Mouse (Mus musculus) left cerebral cortex, postnatal 4 days (tissue): ENCODE results near the gene Efna2. TPM values are rescaled to one million over a fixed set of nuclear protein-coding genes. Genes with fewer than 3 reads are reported as not detected.

Experiments used
- DNase-seq: peaks from one replicate; pipeline ENCODE4 v3.0.0-alpha.2; 2022
- intact Hi-C: fragments of 180-260 bp; cut with DNase I; formaldehyde crosslinking; loops from one replicate; pipeline ENCODE4 v1.15.1; 2025
- total RNA-seq, 2 experiments: library from RNA; stranded (reverse); gene quantifications; 2 replicates each; pipeline ENCODE4 v1.2.3; 2021

The Efna2 gene
- total RNA-seq, 2 experiments from 2014 or later = 25.5 to 28.6 TPM

- DNase-seq = no peak
Observed at GRCm38 (mm10) chr10:80153713-80154112, 25.6 kb upstream of the Efna2 start.

GRCm38 (mm10) chr10:80154384-80154783, 24.9 kb upstream of the Efna2 start:
- intact Hi-C loops = no loop called here
- no peak for DNase-seq

More at GRCm38 (mm10) chr10:80153713-80154112, 25.6 kb upstream of the Efna2 start:
- intact Hi-C loops = no loop called here

DNA sequence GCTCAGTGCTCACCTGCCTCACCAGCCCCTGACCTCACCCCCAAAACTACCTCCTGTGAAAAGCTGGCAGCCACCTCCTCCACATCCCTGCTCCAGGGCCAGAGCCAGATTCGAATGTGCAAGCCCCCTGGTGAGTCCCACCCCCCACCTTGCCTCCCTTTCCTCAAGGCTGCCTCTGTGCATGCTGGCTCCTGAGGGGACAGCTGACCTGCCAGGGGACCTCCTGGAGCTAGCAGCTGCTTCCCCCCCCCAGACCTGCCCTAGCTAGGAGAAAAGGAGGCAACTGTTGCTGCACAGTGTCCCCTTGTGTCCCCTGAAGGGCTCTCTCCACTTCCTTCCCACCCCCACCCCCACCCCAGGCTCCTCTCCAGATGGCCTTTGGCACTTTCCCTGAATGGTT, 24.0 kb upstream of the Efna2 start:
- intact Hi-C loops = no loop called here
- no peak for DNase-seq

DNA sequence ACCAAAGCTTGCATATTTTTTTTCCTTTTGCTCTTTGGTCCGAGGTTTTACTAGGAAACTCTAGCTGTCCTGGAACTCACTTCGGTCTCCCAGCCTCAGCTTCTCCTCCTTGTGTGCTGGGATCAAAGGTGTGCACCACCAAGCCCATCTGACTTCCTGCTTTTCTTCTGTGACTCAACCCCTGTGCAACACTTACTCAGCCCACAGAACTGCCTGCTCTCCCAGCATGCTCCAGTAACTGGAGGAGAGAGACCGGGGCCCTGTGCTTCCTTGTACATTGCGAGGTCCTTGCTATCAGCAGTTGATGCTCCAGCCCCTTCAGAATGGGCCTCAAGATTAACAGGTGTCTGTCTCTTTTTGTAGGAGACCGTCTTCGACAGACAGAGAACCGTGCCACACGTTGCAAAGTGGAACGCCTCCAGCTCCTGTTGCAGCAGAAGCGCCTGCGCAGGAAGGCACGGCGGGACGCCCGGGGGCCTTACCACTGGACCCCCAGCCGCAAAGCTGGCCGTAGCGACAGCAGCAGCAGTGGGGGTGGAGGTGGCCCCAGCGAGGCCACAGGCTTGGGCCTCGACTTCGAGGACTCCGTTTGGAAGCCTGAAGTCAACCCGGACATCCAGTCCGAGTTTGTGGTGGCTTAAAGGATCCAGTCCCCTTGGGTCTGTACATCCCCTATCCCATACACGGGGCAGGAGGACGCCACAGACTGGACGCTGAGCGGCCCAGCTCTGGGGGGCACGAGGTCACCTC, 23.1 kb upstream of the Efna2 start:
- no peak for DNase-seq
- intact Hi-C loops = no loop called here

- no peak for DNase-seq
- intact Hi-C loops = no loop called here
Observed at GRCm38 (mm10) chr10:80156752-80157053, 22.6 kb upstream of the Efna2 start.

DNA sequence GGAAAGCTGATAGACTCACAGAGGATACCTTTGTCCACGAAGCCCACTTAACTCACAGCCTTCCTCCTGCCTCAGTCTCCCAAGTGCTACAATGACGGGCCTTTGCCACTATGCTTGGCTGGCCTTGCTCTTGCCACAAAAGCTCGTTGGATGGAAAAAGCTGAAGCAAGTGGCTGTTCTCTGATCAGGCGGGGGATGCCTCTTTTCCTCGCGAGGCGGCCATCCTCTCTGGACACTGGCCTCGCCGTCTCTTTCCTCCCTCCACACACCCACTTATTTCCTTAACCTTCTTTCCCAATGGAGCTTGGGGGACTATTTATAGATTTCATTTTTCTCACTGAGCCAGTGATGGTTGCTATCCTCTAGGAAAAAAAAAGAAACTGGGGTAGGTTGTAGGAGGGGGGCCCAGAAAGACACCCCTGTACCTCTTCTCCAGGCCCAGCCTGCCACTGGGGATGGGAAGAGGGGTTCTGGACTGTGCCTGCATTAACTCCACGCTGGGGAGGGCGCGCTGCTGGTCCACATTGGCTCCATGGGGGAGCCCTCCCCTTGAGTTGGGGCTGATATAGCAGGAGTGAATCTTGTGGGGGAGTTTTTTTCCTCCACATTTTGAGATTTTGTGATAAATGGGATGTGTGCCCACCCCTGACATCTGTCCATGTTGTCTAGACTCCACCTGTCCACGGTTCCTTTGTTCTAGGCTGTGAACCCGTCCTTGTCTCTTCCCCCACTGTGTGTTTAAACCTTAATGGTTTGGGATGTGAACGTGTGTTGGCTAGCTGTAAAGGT, 21.9 kb upstream of the Efna2 start:
- DNase-seq = no peak
- intact Hi-C loops = no loop called here

- no peak for DNase-seq
Observed at GRCm38 (mm10) chr10:80158307-80158986, 20.8 kb upstream of the Efna2 start.

GRCm38 (mm10) chr10:80159021-80159560, 20.2 kb upstream of the Efna2 start:
- DNase-seq = no peak
- intact Hi-C loops = no loop called here

More at GRCm38 (mm10) chr10:80158307-80158986, 20.8 kb upstream of the Efna2 start:
- intact Hi-C loops = no loop called here

- DNase-seq = peak; percentile 99
- intact Hi-C loops = no loop called here
Observed at GRCm38 (mm10) chr10:80159561-80160454, 19.5 kb upstream of the Efna2 start.

DNA sequence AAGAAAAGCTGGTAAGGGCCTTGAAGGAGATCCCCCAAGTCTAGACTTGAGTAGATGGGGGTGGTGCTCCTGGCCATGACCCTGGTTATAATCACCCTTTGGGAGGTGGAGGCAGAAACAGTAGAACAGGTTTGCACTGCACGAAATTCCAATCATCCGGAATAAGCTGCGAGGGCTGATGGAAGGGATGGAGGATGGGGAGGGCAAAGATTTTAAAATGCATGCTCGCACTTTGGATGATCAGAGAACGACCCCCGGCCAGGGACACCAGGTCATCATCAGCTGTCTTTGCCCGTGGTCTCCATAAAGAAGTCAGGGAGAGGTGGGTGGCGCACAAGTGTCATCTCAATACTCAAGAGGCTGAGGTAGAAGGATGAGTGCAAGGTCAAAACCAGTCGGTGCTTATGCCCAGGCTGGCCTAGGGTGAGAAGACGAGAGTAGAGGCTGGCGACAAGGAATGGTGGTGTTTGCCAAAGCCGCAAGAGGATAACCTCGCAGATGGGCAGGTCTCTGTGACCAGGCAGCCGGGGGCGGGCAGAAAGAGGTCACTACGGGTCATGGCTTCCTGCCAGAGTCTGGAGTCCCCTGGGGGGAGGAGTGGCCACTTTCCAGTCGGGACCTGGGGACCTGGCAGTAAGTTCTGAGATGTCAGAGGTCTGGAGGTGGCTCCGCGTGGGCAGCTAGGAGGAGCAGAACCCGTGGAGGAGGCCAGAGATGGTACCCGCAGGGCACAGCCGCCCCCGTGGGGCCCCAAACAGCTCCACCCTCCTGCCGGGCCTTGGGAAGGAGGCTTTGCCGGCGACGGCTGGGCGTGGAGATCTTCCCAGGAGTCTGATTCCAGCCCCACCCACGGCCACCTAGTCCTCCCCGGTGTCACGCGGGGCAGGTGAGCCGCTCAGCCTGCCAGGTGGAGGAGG, 18.6 kb upstream of the Efna2 start:
- DNase-seq = peak; percentile 71
- intact Hi-C loops = no loop called here

GRCm38 (mm10) chr10:80161522-80162242, 17.6 kb upstream of the Efna2 start:
- intact Hi-C loops = no loop called here
- no peak for DNase-seq

DNA sequence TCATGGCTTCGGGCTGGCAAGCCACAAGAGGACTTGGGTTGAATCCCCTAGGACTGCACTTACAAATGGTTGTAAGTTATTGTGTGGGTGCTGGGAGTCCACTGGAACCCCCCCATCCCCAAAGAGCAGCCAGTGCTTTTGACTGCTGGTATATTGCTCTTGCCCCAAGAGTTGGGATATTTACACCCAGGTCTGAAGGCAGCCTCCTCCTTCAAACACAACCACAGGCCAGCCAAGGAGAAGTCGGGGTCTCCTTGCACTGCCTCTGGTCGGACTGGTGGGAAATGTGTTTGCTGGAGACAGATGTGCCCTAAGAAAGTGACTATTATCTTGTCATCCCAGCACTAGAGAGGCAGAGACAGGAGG, 17.1 kb upstream of the Efna2 start:
- intact Hi-C loops = no loop called here
- no peak for DNase-seq

DNA sequence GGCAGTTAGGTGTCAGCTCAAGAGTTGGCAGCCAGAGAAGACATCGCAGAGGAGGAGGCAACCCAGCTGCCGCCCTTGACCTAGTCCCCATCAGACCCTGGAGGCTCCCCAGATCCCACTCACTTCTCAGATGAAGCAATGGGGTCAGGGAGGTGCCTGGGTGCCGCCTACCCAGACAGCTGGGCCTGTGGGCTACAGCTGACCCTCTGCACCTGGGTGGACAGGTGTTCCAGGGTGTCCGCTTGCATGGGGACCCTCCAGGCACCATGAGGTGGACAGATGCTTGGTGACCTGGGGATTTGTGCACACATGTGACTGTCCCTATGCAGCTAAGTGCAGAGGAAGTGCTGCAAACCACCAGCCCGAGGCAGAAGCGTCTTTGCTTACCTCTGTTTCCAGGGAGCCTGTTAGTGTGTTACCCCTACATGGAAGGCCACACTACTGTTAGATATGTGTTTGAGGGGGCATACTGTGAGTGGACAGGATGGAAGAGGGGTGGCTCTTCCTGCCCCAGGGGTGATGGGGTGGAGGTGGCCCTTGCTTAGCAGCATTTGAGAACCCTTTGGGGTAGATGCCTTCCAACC, 16.5 kb upstream of the Efna2 start:
- intact Hi-C loops = no loop called here

DNA sequence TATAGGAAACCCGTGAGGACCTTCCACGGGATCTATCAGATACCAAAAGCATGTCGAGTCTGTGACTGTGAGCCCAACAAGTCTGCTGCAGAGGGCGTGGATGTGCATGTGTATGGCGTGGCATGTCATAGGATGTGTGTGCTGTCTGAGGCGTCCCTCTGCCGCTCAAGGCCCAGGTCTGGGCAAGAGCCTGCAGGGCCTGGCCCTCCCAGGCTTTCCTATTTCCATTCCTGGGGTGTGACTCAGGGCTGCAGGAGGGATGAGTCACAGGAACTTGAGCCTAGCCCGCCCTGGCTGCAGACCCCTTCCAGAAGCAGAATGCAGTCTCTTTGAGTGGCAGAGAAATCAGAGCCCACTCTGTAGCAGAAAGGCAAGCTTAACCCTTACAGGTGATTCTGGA, 15.6 kb upstream of the Efna2 start:
- intact Hi-C loops = loop anchor here (2.0 kb wide), 1 partner anchor 15 kb away; the partner anchor contains the start of gene Midn
- no peak for DNase-seq

More for the DNA sequence above, 16.5 kb upstream of the Efna2 start:
- no peak for DNase-seq

DNA sequence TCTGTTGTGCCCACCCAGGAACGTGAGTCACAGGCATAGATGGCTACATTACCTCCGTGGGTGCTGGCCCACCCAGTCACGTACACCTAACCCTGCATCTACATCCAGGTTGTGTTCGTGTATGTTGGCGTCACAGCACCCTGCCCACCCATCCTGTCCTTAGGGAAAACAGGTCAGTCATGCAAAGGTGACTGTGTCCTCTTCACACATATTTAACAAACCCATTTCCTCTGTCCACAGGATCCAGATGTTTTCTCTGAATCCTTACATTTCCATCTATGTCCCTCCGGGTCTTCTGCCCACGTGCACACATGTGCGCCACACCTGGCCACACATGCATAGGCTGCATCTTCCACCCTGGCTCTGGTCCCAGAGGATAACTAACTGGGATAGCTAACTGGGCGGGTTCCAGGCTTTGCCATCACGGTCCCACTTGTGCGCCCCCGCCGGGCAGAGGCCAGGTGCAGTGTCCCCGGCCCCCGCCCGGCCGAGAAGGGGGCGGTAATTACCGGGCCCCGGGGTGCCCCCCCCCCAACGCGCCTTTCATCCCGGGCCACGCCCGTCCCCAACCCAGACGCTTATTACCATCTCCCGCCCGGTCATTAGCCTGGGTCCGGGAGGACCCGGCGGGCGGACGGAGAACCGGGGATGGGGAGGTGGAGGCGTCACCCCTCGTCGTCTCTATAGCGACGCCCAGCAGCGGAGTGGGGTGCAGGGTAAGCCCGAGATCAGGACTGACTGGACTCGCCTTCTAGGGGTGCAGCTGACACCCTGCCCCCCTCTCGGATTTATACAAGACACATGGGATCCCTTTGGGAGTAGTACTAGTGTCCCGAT, 14.9 kb upstream of the Efna2 start:
- DNase-seq = no peak
- intact Hi-C loops = loop anchor here (2.0 kb wide), 1 partner anchor 16 kb away; the partner anchor contains the start of gene Midn

- intact Hi-C loops = loop anchor here (2.0 kb wide), 1 partner anchor 16 kb away; the partner anchor contains the start of gene Midn
Observed at GRCm38 (mm10) chr10:80164998-80165344, 14.3 kb upstream of the Efna2 start.

More at GRCm38 (mm10) chr10:80164998-80165344, 14.3 kb upstream of the Efna2 start:
- DNase-seq = peak; percentile 98
